Mouse (Mus musculus) urinary bladder, postnatal 14 days (tissue): ENCODE data around the gene Ppp1cc.
"Not testable (repeated sequence)": the region's sequence is repeated elsewhere in the genome, so short reads cannot be mapped to it uniquely, and the experiment has no call there.

Experiments
- DNase-seq: peaks from one replicate; pipeline ENCODE4 v3.0.0; 2021; ENCODE audit warnings: low spot score

Gene Ppp1cc

GRCm38 (mm10) chr5:122136508-122137408 is 21.3 kb upstream of the Ppp1cc start:
- DNase-seq, result peak; percentile 61

- no peak for DNase-seq
These were observed 19.2 kb upstream of the Ppp1cc start for GRCm38 (mm10) chr5:122138856-122139255.

DNA sequence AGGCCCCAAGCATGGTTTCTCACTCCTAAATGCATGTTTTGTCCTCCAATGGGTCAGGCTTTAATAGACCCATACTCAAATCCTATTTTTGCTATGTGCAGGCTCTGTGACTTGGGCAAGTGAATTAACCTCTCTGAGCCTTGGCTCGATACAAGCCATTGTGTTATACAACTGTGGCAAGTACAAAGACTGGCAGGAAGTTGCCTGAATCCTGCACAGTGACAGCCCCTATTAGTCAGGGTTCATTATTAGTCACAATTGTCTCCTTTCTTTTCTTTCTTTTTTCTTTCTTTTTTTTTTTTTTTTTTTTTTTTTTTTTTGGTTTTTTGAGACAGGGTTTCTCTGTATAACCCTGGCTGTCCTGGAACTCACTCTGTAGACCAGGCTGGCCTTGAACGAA is 18.3 kb upstream of the Ppp1cc start:
- not testable (repeated sequence) for DNase-seq

DNA sequence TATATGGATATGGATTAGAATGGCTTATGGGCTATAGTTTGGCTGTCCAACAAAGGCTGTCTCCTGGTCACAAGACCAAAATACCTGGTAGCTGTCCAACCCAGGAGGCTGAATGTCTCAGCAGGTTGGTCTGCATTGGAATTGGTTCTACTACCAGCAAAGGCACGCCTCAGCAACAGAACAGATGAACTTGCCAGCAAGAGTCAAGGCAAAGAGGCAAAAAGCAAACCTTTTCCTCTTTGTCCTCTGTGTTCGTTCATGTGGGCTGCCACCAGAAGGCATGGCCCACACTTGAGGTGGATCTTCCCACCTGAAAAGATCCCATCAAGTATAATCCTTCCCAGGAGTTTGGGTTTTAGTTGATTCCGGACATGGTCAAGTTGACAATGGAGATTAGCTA is 17.4 kb upstream of the Ppp1cc start, which contains the start of gene Ccdc63:
Gene Ccdc63, minus strand, starts transcription at position 101 of the 400 bp plus-strand sequence.
- DNase-seq, result no peak

GRCm38 (mm10) chr5:122142230-122142992 is 15.7 kb upstream of the Ppp1cc start:
- DNase-seq, result peak; percentile 51

DNA sequence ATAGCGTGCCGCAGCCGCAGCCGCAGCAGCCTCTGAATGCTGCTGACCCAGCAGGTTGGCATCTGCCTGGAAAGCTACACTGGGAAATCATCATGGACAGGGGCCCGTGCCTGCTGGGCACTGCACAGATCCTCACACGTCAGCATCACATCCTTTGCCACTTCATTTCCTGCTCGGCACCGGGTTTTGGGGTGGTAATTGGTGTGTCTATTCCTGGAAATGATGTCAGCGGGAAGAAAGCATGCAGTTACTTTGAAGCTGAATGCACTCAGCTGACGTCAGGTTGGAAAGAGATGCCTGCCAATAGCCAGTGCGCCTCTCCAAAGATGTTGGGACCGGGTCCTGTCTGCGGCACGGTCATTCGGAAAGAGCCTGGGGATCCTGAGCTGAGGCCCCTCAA is 14.5 kb upstream of the Ppp1cc start:
- no peak for DNase-seq

- DNase-seq, result no peak
These were observed 13.3 kb upstream of the Ppp1cc start for GRCm38 (mm10) chr5:122144825-122145224.

DNA sequence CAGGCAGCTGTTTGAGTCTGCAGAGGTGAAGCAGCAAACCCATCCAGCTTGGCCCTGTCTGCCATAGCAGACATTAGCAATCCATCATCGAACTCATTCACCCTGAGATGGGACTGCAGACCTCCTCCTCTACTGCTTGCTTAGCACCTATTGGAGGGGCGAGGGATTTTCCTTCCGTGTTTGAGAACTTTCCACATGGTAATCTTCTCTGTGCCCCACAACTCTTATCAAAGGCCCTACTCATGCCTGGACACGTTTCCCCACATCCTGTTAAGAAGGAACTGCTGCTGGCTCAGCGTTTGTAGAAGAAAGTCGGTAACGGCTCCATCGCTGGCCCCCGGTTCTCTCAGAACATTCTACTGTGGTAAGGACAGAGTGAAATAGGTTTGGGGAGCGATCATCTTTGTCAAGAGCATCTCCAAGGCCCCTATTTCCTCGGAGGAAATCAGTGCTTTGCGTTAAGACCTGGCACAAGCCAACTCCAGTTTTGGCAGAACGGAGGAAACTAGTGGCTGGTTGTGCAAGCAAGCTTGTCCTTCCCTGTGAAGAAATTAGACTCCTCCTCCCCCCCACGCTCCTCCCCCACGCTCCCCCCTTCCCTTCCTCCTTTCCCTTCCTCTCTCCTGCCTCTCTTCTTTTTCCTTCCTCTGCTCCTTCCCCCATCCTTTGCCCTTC is 12.6 kb upstream of the Ppp1cc start:
- DNase-seq, result peak; percentile 69

DNA sequence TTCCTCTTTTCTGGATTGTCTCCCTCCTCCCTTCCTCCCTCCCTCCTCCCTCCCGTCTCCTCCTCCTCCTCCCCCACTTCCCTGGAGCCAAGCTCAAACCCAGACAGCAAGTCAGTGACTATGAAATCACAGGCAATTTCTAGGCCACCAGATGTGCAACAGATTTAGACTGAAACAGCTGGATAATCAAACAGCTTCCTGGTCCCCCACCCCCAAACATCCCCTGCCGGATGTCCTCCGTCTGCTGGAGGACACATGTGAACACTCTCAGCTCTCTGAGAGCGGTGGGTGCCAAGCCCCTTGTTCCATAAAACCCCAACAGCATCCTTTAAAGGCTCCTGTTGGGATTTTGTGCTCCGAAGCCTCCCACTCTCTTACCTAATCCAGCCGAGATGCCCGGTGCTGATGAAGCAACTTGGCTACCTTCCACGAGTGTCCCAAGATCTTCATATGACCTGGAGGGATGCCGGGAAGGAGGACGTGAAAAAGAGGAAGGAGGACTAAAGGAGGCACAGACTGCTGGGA is 12.0 kb upstream of the Ppp1cc start:
- peak; percentile 75 for DNase-seq

- DNase-seq, result no peak
These were observed 11.5 kb upstream of the Ppp1cc start for GRCm38 (mm10) chr5:122146609-122147008.

DNA sequence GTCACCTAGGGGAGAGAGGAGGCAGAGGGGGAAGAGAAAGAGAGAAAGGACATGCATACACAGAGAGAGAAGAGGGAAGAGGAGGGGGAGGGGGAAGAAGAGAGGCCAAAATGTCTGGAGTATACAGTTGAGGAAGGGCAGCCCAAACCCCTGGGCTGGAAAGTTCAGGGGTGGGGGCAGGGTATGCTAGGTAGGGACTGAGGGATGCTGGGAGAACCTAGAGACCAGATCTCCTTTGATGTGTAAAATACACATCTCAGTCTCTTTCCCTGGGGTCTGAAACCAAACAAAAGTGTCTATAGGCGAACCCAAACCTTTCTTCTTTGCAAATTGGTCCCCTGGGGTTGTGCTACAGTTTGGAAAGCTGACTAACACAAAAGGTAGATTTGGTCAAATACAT is 10.0 kb upstream of the Ppp1cc start:
- no peak for DNase-seq

DNA sequence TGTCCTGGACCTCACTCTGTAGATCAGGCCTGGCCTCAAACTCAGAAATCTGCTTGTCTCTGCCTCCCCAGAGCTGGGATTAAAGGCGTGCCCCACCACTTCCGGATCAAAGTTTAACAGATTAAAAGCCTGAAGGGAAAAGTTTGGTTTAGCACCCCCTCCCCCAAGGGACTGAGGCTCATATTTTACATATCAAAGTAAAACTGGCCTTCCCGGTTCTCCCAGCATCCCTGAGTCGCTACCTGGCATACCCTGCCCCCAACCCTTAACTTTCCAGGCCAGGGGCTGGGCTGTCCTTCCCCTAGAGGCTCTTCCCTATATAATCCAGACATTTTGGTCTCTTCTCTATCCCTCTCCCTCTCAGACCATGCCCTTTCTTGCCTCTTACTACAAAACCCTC is 8.8 kb upstream of the Ppp1cc start:
- no peak for DNase-seq

GRCm38 (mm10) chr5:122152508-122152907 is 5.6 kb upstream of the Ppp1cc start:
- not testable (repeated sequence) for DNase-seq

DNA sequence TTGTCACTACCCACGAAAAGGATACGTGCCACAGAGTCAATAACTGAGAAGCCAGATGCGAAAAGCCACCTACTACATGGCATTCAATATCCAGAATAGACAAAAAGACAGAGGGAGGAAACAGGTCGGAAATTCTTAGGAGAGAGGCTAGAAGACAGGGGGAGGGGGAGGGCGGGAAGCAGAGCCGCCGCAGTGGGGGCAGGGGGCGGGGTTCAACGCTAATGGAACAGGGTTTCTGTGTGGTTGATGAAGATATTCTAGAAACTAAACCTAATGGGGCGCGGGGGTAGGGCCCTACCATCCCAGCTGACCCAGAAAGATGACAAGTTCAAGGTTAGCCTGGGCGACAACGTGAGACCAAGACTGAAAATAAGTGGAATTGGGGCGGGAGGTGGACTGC is 4.1 kb upstream of the Ppp1cc start:
- no peak for DNase-seq

DNA sequence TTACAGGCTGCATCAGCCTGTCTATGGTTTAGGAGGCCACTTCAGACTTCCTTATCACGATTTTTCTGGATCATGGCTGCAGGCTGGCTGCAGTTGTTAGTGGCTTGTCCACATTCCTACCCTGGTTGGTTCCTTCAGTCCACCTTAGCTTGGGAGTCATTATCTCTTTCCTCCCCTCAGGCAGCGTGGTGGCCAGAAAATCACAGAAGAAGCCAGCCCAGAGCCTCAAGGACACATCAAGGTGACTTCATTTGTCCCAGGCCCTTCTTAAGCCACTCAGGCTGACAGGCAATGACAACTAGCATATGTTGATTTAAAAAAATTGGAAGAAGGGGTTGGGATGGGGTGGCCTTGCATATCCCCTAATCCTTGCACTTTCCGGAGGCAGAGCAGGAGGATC is 3.3 kb upstream of the Ppp1cc start:
- DNase-seq, result no peak

- no peak for DNase-seq
These were observed 2.5 kb upstream of the Ppp1cc start for GRCm38 (mm10) chr5:122155613-122156012.

GRCm38 (mm10) chr5:122156486-122156885 is 1.6 kb upstream of the Ppp1cc start:
- no peak for DNase-seq

DNA sequence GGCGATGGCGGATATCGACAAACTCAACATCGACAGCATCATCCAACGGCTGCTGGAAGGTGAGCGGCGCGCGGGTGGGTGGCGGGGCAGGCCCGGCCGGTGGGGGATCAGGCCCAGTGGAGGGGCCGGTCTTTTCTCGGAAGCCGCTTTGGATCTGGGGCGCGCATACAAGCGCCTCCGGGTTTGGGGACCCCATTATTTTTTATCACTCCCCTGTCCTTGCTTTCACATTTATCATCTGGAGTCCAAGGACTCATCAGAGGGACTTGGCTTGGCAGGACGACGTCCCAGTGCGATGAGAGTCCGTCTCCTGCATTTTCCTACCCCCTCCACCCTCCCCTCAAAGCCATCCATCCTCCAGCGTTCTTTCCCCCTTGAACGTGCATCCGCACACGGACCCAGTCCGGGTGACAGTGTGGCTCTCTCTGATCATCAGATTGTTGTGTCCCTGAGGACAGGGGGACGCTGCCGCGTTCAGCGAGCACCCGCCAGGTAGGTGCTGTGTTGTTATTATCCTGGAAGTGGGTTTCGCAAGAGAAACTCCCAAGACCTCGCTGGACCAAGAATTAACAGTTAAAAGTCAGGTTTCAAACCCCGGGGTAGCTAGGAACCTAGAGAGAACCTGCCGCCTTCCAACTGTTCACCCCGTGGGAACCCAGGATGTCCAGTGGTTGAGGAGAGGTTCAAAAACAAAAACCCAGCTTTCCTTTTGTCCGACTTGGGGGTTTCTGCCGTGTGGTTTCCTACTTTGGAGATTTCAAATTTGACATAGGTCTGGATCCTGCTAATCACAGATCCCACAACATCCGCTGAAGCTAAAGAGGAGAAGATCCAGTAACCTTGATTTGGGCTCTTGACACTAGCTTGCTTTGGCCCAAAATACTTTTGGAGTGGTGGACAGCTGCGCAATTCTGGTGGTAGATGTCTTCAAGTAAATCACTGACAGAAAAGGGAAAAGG is 758 bp downstream of the Ppp1cc start:
- DNase-seq, result no peak

DNA sequence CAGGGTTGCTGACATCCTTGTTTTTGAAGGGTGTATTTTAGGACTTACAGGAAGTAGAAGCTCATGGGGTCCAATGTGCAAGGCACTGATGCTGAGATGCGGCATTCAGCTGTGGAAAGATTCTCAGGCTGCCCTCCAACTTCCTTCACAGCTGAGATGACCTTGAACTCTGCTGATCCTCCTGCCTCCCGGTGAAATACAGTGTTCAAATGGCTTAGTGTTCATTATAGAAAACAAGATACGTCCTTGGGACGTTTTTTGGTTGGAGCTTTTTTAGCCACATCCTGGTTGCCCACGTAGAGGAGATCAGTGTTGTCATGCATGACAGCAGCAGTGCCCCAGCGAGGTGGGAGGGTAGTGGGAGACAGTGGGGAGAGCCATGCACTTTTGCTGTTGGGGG is 5.1 kb downstream of the Ppp1cc start:
- no peak for DNase-seq

DNA sequence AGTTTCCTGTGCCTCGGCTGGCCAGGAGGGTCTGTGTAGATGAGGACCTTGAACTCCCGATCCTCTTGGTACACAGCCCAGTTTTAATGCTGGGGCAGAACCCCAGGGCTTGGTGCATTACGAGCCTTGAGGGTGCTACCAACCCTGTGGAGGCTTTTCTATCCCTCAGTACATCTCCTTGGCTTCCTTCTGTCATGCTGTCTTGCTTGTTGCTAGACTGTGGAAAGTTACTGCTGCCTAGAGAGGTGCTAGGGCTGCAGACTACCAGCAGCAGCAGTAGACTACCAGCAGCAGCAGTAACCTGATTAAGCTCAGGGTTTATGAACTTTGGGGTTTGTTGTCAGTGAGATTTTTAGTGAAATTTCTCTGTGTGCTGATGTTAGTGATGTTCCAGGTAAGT is 5.9 kb downstream of the Ppp1cc start:
- DNase-seq, result no peak
